Mouse (Mus musculus) right cerebral cortex, postnatal 25 days (tissue): Measurements from ENCODE around the gene Tdp2.

Source experiments
- DNase-seq: peaks from one replicate; pipeline ENCODE4 v3.0.0; 2022

Gene Tdp2

GRCm38 (mm10) chr13:24882411-24882810 lies 50.9 kb downstream of the Tdp2 start:
- DNase-seq, result no peak

- DNase-seq, result no peak
Observed at GRCm38 (mm10) chr13:24889554-24889953, 58.1 kb downstream of the Tdp2 start.
